Mouse (Mus musculus) ZHBTc4 (cell line): ENCODE measurements at regions not wholly inside any gene's neighbourhood (a gene's known extent, or its start where the extent isn't known, plus 50 kb on each side); places are given as distances from the start of the nearest gene placed in this dataset.

ENCODE experiments used
- DNase-seq: peaks from one replicate; pipeline ENCODE4 v3.0.0-alpha.2; 2011; ENCODE audit warnings: low read depth, low spot score

DNA sequence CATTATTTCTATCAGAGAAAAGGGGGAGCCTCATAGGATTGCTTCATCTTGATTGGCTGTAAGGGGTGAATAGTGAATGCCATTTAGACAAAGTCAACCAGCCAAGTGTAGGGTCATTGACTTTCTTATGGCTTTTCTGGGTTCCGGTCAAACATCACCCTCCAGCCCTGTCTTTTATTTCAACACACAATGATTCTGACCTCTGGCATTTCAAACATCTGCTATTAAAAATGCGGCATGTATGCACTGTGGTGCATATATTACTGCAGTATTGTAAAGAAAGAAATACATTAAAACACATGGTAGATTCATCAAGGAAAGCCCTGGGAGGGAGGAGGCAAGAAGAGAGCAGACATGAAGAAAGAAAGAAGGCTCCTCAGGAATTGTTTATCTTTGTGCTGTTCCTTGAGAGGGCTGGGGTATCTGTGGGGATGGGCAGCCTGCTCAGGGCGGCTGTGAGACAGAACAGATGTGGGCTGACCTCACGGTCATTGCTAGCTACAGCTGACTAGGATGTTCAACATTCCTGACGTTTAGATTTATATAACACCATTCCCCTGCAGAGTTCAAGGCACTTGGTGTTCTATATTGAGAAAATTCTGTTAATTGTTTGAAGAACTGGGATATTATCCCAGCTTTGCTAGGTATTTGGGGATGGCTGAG lies 303.5 kb upstream of the Ppp2r3a start:
- DNase-seq: no peak

- no peak for DNase-seq
These were observed 301.2 kb upstream of the Ppp2r3a start for GRCm38 (mm10) chr9:101552789-101553188.

GRCm38 (mm10) chr9:101551256-101551655 lies 299.7 kb upstream of the Ppp2r3a start:
- peak; percentile 2 for DNase-seq

DNA sequence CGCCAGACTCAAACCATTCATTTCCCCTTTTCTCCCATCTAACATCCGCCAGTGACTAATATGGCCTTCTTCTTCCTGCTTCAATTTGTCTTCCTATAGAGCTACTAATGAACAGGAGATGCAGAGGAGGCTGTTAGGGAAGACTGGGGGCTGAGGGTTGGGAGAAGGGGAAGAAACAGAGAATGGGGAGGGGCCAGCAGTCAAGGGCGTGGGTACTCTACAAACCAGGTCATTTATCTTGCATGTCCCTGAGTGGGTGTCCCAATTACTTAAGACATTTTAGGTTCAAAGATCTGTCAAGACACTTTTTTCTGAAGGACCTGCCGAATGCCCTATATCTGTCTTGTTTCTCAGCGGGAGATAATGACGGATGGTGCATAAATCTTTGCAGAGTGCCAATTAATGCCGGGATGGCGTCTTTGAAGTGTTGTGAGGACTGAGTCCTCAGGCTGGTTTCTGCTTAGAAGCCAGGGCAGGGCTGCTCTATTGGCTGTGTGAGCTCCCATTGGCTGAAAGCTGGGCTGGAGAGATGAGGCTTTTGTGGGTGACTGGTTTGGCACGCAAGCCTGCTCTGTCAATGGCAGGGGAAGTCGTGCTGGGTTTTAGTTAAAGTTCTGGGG lies 294.7 kb upstream of the Ppp2r3a start:
- DNase-seq: no peak

DNA sequence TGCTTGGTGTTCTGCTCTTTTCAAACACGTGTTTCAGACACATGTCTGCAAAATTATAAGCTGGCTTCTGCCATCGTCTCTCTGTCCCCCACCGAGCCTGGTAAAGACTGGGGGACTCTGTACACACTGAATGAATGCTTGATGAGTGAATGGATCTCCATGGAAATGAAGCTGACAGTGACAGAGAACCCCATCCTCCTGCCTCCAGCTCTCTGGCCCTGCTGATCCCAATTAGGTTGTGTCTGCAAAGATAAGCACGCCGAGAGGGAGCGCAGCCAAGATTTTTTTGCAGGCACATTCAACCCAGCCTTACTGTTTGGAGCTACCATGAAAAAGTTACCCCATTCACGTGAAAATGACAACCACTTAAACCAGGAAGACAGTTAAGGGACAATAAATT lies 266.5 kb upstream of the Ppp2r3a start:
- DNase-seq: no peak

DNA sequence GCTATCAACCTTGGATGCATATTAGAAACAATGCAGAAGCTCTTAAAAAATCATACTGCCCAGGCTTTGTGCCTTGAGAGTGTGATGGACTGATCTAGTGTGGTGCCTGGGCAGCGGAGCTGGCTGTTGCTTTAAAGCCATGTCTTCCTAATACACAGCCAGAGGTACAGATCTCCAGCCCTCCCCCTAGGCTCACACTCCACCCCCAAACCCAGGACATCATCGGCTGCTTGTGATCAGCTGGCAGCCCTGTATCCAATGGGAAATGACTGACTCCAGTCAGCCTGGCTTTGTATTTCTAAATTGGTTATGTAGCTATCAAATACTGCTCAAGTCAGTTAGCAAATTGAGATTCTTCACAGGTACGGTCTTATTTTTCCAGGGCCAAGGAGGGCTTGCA lies 259.2 kb upstream of the Ppp2r3a start:
- no peak for DNase-seq

GRCm38 (mm10) chr9:101509196-101509595 lies 257.6 kb upstream of the Ppp2r3a start:
- DNase-seq: no peak

GRCm38 (mm10) chr9:101507023-101507690 lies 255.6 kb upstream of the Ppp2r3a start:
- DNase-seq: no peak

GRCm38 (mm10) chr9:101501706-101502465 lies 250.3 kb upstream of the Ppp2r3a start:
- DNase-seq: no peak

DNA sequence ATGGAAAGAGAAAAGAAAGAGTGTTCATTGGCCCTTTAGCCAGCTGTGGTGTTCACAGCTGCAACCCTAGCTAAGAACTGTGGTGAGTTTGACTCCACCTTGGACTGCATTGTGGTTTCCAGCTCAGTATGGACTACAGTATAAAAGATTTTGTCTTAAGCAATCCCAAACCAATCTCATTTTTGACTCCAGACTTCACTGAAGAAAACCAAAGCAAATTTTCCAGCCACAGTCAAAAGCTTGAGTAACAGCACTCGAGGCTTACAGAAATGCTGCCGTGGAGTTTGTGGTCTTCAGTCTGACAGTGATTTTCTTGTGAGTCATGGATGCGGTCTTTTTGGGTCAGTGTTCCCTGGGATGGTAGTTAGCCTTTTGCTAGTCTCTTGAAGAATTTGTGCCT lies 249.4 kb upstream of the Ppp2r3a start:
- no peak for DNase-seq

- no peak for DNase-seq
These were observed 247.1 kb upstream of the Ppp2r3a start for GRCm38 (mm10) chr9:101498721-101499120.

GRCm38 (mm10) chr9:101495768-101496167 lies 244.2 kb upstream of the Ppp2r3a start:
- no peak for DNase-seq

GRCm38 (mm10) chr9:101489013-101489412 lies 237.4 kb upstream of the Ppp2r3a start:
- no peak for DNase-seq

GRCm38 (mm10) chr9:101476223-101476622 lies 224.6 kb upstream of the Ppp2r3a start:
- DNase-seq: no peak

DNA sequence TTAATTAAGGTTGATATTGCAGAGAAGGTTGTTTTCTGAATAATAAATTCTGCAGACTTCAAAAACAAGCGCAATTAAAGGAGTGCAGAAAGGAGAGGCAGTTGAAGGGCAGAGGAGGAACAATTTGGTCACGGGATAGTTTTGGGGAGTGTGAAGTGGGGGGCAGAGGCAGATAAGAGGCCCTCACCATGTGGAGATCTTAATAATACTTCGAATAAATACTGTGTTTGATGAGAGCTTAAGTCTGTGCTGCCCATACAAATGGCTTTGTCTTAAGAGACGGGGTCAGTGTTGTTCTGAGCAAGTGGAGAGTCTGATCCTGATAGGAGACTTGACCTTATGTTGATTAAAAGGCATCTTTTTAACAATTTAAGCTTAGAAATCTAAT lies 221.5 kb upstream of the Ppp2r3a start:
- DNase-seq: no peak

- DNase-seq: peak; percentile 31
These were observed 220.8 kb upstream of the Ppp2r3a start for GRCm38 (mm10) chr9:101472101-101473073.

GRCm38 (mm10) chr9:101471665-101472064 lies 220.1 kb upstream of the Ppp2r3a start:
- no peak for DNase-seq

DNA sequence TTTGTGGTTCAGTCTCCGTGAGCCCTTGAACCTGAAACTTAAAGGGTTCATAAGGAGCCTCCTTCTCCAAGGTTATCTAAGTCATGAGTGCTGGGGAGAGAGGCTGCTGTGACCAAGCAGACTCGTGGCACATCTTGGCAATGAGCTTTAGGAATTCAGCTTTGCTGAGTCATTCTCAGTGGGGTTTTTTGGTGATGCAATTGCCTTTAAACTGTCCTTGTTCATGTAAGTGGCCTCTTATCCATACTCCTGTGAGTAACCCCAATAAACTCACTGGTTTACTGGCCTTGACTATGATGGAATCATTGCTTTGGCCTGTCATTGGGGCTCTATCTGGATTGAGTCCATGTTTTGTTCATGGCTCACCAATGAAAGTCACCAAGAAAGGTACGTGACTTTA lies 218.2 kb upstream of the Ppp2r3a start:
- no peak for DNase-seq

DNA sequence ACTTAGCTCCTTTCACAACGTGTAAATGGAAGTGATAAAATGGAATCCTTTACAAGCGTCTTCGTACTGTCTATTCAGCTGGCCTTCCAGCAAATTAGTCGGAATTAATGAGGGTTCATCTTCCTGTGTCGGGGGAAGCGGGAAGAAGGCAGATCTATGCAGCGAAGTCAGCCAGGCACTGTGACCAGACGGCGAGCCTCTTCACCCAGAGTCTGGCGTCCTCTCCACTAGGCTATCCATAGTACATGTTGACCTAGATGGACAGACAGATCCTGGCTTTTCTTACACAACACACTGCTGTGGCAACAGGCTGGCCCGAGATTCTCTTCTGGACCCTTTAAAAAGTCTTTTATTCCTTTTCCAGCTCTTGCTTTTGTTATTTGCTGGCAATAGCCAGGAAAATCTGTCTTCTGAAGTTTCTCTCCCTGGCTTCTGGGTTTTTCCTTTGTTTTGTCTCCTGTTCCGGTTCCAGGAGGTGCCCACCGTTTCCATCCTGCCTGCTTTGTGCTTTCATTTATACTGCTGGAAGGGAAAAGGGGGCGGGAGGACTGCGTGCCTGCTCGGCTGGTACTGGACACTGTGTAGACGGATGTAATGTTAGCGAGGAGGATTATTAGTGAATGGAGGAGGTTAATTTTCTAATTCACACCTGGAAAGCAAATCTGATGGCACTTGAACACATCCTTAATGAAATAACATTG lies 213.3 kb upstream of the Ppp2r3a start:
- DNase-seq: no peak

GRCm38 (mm10) chr9:101458947-101459627 lies 207.5 kb upstream of the Ppp2r3a start:
- DNase-seq: no peak
